Mouse (Mus musculus) hindlimb bud, embryonic 11.5 days (tissue): ENCODE measurements around the gene Pak4.
"Not testable (repeated sequence)": the region's sequence is repeated elsewhere in the genome, so short reads cannot be mapped to it uniquely, and the experiment has no call there.

Experiments used
- DNase-seq: peaks from one replicate; pipeline ENCODE4 v3.0.0-alpha.2; 2012; ENCODE audit warnings: low read depth, low spot score; ENCODE audit errors: extremely low spot score

Pak4 gene

GRCm38 (mm10) chr7:28562951-28563350 is 35.0 kb downstream of the Pak4 start:
- no peak for DNase-seq

- DNase-seq: no peak
Measured at GRCm38 (mm10) chr7:28562371-28562770, 35.6 kb downstream of the Pak4 start.

- DNase-seq: no peak
Measured at GRCm38 (mm10) chr7:28561967-28562366, 36.0 kb downstream of the Pak4 start.

- no peak for DNase-seq
Measured at GRCm38 (mm10) chr7:28560856-28561255, 37.1 kb downstream of the Pak4 start.

DNA sequence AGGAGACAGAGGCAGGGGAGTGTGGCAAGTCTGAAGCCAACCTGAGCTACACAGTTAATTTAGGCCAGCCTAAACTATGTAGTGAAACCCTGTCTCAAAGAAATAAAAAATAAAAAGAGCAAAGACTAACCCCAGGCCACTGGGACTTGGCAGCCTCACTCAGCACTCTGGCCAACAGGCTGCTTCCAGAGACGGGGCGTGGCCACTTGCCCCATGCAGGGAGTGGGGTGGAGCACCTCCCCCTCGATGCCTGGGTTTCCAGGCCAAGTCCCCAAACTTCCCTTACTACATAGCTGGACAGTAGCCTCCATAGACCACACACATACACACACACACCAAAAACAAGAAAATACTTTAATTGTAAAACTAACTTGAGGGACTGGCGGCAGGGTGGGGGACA is 39.5 kb downstream of the Pak4 start:
- DNase-seq: no peak

DNA sequence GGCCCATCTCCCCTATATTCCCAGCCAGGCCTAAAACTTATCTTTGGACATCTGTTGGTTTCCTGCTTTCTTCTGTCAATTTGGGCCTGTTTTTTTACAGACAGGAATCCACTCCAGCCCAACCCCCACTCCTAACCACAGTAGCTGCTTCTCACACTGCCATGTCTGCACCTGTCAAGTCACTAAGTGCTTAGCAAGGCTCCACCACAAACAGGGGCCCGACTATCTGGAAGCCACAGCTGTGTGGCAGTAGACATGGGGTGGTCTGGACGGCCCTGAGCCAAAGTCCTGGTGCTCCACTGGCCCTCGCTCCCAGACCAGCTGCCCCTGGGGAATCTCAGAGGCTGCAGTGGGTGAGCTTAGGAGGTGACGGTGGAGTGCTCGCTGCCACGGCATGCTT is 40.3 kb downstream of the Pak4 start:
- no peak for DNase-seq

DNA sequence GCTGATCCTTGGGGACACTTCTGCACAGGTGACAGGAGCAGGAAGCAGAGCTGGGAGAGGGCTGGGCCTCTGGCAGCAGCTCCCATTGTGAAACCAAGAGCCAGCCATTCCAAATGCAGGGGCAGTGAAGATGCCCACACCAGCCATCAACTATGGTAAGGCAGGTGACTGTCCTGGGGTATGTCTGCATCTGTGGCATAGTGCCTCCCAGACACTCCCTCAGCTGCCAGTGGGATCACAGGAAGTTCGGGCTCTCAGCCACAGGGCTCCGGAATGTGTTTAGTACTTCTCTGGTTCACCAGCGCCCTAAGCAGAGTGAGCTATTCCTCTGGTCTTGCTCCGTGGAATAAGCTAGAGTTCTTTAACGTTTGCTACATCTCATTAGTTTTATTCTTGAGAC is 40.9 kb downstream of the Pak4 start:
- no peak for DNase-seq

DNA sequence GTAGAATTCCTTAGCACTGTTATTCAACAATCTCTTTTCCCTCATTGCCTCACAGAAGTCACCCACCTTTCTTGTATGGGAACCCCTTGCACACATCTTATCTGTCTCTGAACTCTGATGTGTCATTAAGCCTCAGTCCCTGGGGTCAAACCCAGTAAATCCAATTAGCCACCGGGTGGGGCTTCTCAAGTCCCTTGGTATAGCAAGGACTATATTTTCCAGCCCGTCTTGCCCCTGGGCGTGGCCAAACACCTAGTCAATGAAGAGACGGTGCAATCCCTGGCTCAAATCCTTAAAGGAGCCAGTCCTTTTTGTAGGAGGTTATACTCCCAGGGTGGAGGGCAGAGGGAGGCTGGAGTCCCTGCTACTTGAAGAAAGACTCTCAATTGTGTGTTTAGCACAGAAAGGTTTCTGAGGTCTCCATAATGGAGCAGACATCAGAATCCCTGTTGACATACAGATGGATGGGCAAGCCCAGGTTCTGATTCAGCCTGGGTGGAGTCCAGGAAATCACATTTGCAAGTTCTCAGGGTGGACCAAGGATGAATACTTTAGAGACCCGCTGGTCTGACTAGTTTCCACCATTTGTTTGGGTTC is 41.9 kb downstream of the Pak4 start:
- DNase-seq: no peak

DNA sequence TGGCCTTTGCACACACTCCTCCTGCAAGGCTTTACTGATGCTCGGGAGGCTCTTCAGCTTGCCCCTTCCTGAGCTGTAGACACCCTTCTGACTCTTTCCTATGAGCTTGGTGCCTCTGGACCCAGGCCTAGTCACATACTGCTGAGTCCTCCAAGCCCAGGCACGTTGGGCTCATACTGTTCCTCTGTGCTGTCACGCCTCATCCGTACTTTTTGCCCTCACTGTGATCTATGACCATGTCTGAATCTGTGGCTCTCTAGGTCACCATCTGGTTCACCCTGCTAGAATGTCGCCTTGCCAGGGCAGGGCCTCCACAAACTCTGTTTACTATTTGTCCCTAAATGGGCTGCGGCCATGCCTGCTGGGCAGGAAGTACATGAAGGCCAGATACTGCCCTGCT is 44.9 kb downstream of the Pak4 start:
- DNase-seq: no peak

- no peak for DNase-seq
Measured at GRCm38 (mm10) chr7:28547628-28548027, 50.4 kb downstream of the Pak4 start.

DNA sequence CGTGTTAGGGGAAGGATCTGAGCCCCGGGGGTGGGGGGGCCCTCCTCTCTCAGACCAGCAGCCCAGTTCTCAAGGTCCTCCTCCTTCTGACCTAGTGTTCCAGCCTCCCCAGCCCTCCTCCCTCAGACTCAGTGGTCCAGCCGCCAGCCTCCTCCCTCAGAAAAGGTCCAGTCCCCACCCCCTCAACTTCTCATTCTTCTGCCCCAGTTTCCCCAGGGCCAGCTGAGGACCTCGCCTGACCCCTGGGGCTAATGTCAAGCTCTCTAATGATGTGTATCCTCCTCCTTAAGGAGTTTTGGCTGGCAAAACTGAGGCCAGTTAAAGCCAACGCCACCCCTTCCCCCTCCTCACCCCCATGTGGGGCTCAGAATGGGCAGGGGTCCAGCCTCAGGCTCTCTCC is 50.8 kb downstream of the Pak4 start, which contains the start of gene Nccrp1:
Gene Nccrp1, minus strand, starts transcription at position 101 of the 400 bp plus-strand sequence.
- DNase-seq: no peak

DNA sequence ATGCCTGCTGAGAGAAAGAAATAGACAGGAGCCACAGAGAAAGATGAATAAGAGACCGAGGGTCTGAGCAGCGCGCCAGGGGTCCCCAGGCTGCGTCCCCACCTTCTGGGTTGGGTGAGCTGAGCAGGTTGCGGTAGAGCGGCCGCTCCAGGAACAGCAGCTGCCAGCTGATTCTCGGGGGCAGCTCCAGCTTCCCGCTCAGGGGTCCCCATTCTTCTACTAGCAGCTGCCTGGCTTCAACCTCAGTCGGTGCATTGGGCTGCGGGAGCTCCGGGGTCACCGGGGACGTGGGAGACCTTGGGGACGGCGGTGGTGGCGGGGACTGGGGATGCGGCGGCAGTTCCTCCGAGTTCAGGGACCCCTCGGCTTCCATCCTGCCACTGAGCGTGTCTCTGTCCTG is 51.3 kb downstream of the Pak4 start:
- DNase-seq: no peak

GRCm38 (mm10) chr7:28545891-28546210 is 52.1 kb downstream of the Pak4 start:
- no peak for DNase-seq

DNA sequence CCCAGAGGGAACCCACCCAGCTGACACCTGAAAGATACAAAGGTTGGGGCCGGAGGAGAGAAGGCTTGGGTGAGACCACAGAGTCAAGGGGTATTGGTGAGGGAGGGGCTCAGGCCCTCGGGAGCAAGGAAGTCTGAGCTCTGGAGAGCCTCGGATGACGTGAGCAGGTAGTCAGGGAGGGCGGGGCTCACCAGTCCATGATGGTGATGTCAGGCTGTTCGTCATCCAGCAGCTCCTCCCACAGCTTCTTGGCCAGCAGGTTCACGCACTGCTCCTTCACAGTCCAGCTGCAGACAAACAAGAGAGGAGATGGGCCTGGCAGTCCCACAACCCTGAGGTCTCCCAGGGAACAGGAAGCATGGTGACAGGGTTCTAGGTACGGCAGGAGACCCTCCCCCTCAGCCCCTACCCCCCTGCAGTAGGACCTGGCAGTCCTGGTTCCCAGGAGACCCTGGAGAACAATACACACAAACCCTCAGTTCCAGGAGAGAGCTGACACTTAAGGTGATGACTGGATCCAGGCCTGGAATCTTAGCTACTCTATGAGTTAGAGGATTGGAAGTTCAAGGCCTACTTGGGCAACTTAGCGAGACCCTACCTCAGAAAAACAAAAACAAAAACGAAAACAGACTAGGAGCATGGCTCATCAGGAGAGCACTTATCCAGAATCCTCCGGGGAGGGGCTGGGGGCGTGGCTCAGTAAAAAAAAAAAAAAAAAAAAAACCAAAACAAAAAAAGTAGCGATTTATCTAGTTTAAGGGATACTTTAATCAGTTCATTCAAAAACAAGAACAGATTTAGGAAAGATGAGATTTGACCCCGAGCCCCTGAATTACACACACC is 52.7 kb downstream of the Pak4 start:
- DNase-seq: no peak

DNA sequence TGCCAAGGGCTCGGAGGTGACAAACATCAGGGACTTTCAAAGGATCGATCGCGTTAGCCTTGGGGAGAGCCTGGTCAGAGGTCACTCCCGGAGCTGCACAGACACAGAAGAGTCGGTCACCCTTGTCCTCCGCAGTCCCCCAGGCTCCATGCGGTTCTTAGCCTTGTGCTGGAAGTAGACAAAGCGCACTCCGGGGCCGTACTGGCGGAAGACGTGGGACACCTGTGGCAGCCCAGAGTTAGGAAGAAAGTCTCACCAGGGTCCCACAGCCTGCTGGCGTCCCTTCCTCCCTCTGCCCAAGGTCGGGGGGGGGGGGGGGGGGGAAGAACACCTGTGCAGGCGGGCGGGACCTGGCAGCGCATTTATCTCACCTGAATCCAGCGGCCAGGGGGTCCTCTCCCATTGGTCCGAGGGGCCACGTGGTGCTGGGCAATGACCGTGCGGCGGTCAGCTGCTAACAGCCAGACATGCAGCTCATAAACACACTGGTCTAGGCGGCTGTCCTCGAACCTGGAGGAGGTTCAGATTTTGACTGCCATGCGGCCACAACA is 53.9 kb downstream of the Pak4 start:
- DNase-seq: no peak

DNA sequence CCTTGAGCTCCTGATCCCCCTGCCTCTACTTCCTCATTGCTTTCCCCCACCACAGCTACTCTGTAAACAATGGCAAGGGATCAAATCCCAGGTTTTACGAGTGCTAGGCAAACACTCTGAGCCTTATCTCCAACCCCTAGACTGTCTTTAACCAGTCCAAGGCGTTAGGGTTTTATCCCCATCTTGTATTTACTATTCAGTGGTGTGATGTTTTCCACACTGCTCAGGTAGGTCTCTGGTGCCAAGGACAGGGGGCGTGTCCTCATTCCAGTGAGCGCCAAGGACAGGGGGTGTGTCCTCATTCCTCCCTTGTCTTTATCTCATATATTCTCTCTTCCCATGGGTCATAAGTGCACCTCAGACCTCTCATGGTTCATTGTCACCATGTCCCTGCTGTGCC is 57.5 kb downstream of the Pak4 start, which contains the start of gene Sycn:
Gene Sycn, plus strand, starts transcription at position 360 of the 400 bp plus-strand sequence.
- no peak for DNase-seq

DNA sequence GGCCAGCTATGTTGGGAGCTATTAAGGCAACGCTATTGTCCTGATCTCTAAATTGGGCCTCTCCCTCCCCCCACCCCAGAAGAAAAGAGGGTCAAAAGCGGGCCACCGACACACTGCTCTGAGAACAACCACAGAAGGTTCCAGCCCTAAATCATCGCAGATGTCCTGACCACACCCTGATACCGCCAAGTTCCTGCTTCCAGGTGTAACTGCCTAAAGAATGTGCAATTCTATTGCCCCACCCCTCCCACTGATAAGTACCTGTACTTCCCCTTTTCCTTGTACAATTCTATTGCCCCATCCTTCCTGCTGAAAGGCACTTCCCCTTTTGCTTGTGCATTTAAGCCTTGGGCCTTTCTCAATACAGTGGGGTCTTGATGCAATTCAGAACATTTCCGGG is 59.1 kb downstream of the Pak4 start:
- not testable (repeated sequence) for DNase-seq

DNA sequence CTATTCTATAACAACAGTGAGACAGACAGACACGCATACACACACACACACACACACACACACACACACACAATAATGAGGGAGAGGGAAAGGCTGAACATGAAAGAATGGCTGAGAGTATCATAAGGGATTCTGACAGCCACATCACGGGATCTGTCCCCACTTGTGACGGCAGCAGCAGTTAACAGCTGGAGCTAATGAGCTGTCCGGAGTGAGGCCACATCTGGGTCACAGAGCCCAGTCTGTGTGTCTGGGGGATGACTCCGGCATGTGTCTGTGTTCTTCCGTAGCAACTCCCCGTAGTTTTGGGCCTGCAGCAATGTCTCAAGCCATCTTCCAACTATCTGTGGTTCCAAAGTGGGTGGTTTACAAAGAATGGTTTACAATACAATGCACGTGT is 66.0 kb downstream of the Pak4 start:
- no peak for DNase-seq

DNA sequence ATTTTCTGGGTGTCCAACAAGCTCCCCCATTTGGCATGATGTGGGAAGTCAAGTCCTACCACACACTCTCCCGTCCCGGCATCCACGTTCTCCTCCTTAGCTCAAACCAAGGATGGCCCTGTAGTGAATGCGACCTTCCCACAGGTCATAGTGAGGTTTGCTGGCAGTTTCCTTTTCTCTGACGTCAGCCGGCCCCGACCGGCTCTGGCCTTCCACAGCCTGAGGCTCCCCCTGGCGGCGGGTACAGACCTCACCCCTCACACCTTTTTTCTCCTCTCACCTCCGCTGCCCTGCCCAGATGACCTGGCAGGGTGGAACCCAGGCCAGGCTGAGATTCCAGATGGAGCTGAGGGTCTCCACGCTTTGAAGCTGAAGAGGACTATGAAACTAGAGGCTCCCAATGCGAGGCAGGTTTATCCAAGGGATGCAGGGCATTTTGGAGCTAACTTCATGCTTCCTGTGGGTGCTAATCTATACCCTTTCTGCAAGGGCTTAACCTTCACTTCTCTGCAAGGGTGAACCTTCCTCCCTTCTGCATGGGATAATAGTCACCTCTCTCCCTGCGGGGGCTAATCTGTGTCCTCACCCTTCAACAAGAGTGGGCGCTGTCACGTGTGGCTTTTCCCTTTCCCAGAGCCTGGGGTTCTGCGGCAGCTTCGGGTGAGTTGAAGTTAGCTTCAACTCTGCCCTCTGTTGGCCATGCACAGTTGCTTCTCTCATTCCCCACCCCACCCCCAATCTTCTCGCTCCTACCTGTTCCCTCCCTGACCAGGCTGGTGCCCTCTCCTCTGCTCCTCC is 69.9 kb downstream of the Pak4 start:
- DNase-seq: peak; percentile 35

GRCm38 (mm10) chr7:28522536-28522935 is 75.4 kb downstream of the Pak4 start, which contains the start of gene Ifnl3:
TSS of gene Ifnl3 (plus strand) at chr7:28522836.
- not testable (repeated sequence) for DNase-seq

DNA sequence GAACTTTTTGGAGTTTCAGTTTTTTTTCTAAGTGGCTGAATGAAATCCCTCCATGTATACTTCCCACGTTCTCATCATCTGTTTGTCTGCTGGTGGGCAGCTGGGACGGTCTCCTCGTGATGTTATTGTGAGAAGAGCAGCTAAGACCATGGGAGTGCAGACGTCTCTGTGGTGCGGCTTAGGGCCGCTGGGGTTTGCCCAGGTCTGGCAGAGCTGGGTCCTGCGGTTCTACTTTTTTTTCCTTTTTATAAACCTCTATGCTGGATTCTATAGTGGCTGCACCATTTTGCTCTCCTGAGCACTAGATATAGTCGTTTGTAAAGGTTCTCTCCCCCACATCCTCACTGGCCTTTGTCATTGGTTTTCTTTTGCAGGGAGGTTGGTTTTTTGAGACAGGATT is 86.5 kb downstream of the Pak4 start:
- no peak for DNase-seq
